In genomic region chr2:129613971-129614370, GRCm38 (mm10) we compare ENCODE assay signal across 20 mouse cellular contexts. TPM values are rescaled to one million over a fixed set of nuclear protein-coding genes. Genes with fewer than 3 reads are reported as not detected.
DNase-seq lines count a peak whose midpoint lies in the region; ATAC-seq and TF ChIP-seq lines count a peak whose summit lies in the region.
"Had no signal": no experiment of that assay in that cellular context is flagged by ENCODE, and none has a peak within 500 bp of the region (broad histone marks: within the 10 kb centered on the region; RNA-seq: fewer than 3 reads in every experiment).

No protein-coding gene starts in this region.

- H3K4me1 ChIP-seq in lung, embryonic 14.5 days (ENCODE audit: insufficient read depth) = no peaks in the 10 kb centered on the region
- H3K4me1 ChIP-seq in lung, embryonic 16.5 days (replicated peaks; ENCODE audit: control insufficient read depth, insufficient read depth, low read length) = no peaks in the 10 kb centered on the region
- no peaks in the 10 kb centered on the region for H3K4me1 ChIP-seq in midbrain, embryonic 11.5 days (ENCODE audit: control insufficient read depth, insufficient read depth, low read length)
- H3K4me1 ChIP-seq in midbrain, embryonic 10.5 days = no peaks in the 10 kb centered on the region
- H3K4me1 ChIP-seq: embryonic facial prominence, embryonic 10.5 days; embryonic facial prominence, embryonic 12.5 days; forebrain, embryonic 13.5 days; forebrain, embryonic 15.5 days had no signal

- TF ChIP-seq CTCF in lung, embryonic 14.5 days (IDR thresholded peaks at IDR 0.05; ENCODE audit: low read depth) = no peak

- WGBS in lung, embryonic 14.5 days = 48% methylated on average over 6 of the region's 6 CpGs
- WGBS in lung, embryonic 16.5 days = 60% methylated on average over 6 of the region's 6 CpGs
- WGBS in midbrain, embryonic 11.5 days = 90% methylated on average over 6 of the region's 6 CpGs
- WGBS in midbrain, embryonic 10.5 days = 90% methylated on average over 6 of the region's 6 CpGs

- no peak overlapping the region for H3K27ac ChIP-seq in lung, embryonic 14.5 days (ENCODE audit: low read depth)
- H3K27ac ChIP-seq in lung, embryonic 16.5 days (ENCODE audit: low read length) = no peak overlapping the region
- no peak overlapping the region for H3K27ac ChIP-seq in midbrain, embryonic 11.5 days (ENCODE audit: low read depth, low read length)
- no peak overlapping the region for H3K27ac ChIP-seq in midbrain, embryonic 10.5 days (replicated peaks)
- H3K27ac ChIP-seq: embryonic facial prominence, embryonic 10.5 days; embryonic facial prominence, embryonic 12.5 days; forebrain, embryonic 13.5 days; forebrain, embryonic 15.5 days had no signal

- peaks cover 15% of the 10 kb centered on the region; the same call in 1 of the 2 replicates for H3K36me3 ChIP-seq in lung, embryonic 14.5 days (ENCODE audit: insufficient read depth)
- H3K36me3 ChIP-seq in lung, embryonic 16.5 days (ENCODE audit: control insufficient read depth, insufficient read depth, low read length) = peaks cover 13% of the 10 kb centered on the region
- no peaks in the 10 kb centered on the region for H3K36me3 ChIP-seq in midbrain, embryonic 11.5 days (ENCODE audit: control insufficient read depth, insufficient read depth, low read length)
- peaks cover 44% of the 10 kb centered on the region for H3K36me3 ChIP-seq in midbrain, embryonic 10.5 days

- H3K9ac ChIP-seq in lung, embryonic 14.5 days = no peak overlapping the region
- H3K9ac ChIP-seq in lung, embryonic 16.5 days (ENCODE audit: low read length) = no peak overlapping the region
- H3K9ac ChIP-seq in midbrain, embryonic 11.5 days (ENCODE audit: low read length) = no peak overlapping the region
- H3K9ac ChIP-seq: embryonic facial prominence, embryonic 12.5 days; forebrain, embryonic 13.5 days; forebrain, embryonic 15.5 days had no signal

- H3K9me3 ChIP-seq in lung, embryonic 14.5 days (ENCODE audit: low read depth, low read length) = no peaks in the 10 kb centered on the region; the same call in 1 of the 2 replicates
- peaks cover 4% of the 10 kb centered on the region; the same call in 1 of the 2 replicates for H3K9me3 ChIP-seq in lung, embryonic 16.5 days (ENCODE audit: control insufficient read depth, low read length)
- H3K9me3 ChIP-seq in midbrain, embryonic 11.5 days (ENCODE audit: control insufficient read depth, low read length) = no peaks in the 10 kb centered on the region
- no peaks in the 10 kb centered on the region for H3K9me3 ChIP-seq in midbrain, embryonic 10.5 days (replicated peaks)
- H3K9me3 ChIP-seq: embryonic facial prominence, embryonic 10.5 days; embryonic facial prominence, embryonic 12.5 days; forebrain, embryonic 13.5 days; forebrain, embryonic 15.5 days had no signal

- H3K4me2 ChIP-seq in lung, embryonic 14.5 days = no peak overlapping the region
- no peak overlapping the region for H3K4me2 ChIP-seq in lung, embryonic 16.5 days (ENCODE audit: low read depth, low read length)
- H3K4me2 ChIP-seq in midbrain, embryonic 11.5 days = no peak overlapping the region
- H3K4me2 ChIP-seq: embryonic facial prominence, embryonic 12.5 days; forebrain, embryonic 13.5 days; forebrain, embryonic 15.5 days had no signal

- peak; percentile 71; the same call in 1 of the 2 replicates for ATAC-seq in lung, embryonic 14.5 days (ENCODE audit: insufficient read depth)
- ATAC-seq in lung, embryonic 16.5 days (ENCODE audit: low read depth) = peak; percentile 77
- no peak for ATAC-seq in midbrain, embryonic 11.5 days (ENCODE audit: low FRiP score)
- ATAC-seq: forebrain, embryonic 13.5 days; forebrain, embryonic 15.5 days had no signal

- no peaks in the 10 kb centered on the region for H3K27me3 ChIP-seq in lung, embryonic 14.5 days (ENCODE audit: insufficient read depth, low read length)
- no peaks in the 10 kb centered on the region for H3K27me3 ChIP-seq in lung, embryonic 16.5 days (ENCODE audit: control insufficient read depth, insufficient read depth, low read depth, low read length)
- no peaks in the 10 kb centered on the region for H3K27me3 ChIP-seq in midbrain, embryonic 11.5 days (ENCODE audit: control insufficient read depth, insufficient read depth, low read length)
- no peaks in the 10 kb centered on the region for H3K27me3 ChIP-seq in midbrain, embryonic 10.5 days (ENCODE audit: low read depth, poor library complexity, severe bottlenecking)
- H3K27me3 ChIP-seq: embryonic facial prominence, embryonic 12.5 days; forebrain, embryonic 13.5 days; forebrain, embryonic 15.5 days had no signal

- DNase-seq in lung, embryonic 14.5 days = peak; percentile 80
- no peak for DNase-seq in lung, postnatal 25 days (ENCODE audit: low spot score)
- no peak for DNase-seq in lung, postnatal 14 days
- DNase-seq in midbrain, embryonic 11.5 days (ENCODE audit: low spot score, missing footprints) = peak; percentile 64
- no peak for DNase-seq in midbrain, embryonic 10.5 days (ENCODE audit: low spot score)
- DNase-seq in lung, postnatal 36 days = peak; percentile 21
- no peak for DNase-seq in cerebellum, postnatal 10 days
- DNase-seq: adrenal gland, adult 2 months; adrenal gland, postnatal 10 days; adrenal gland, postnatal 25 days; cerebellum, adult 11 months; cerebellum, adult 18-20 months; cerebellum, adult 8-10 months; cerebellum, adult 9-11 months; cerebellum, postnatal 25 days had no signal

- H3K4me3 ChIP-seq in lung, embryonic 14.5 days (ENCODE audit: low read depth, low read length) = no peak overlapping the region
- H3K4me3 ChIP-seq in lung, embryonic 16.5 days (ENCODE audit: low read length) = no peak overlapping the region
- H3K4me3 ChIP-seq in midbrain, embryonic 11.5 days (ENCODE audit: low read depth, low read length) = no peak overlapping the region
- no peak overlapping the region for H3K4me3 ChIP-seq in midbrain, embryonic 10.5 days
- H3K4me3 ChIP-seq: embryonic facial prominence, embryonic 10.5 days; embryonic facial prominence, embryonic 12.5 days; forebrain, embryonic 13.5 days; forebrain, embryonic 15.5 days had no signal

RNA-seq across cellular contexts. Expression of gene Sirpa, which starts 21.3 kb away (rescaled TPM):
- polyA plus RNA-seq in lung, embryonic 14.5 days (2014; fragmentation: Nextera tagmentation; extraction: Ambion mirVana) = 25.0 and 26.5 TPM in 2 replicates
- polyA plus RNA-seq in lung, embryonic 16.5 days (2015; fragmentation: Nextera tagmentation; extraction: Ambion mirVana) = 20.3 and 20.5 TPM in 2 replicates
- polyA plus RNA-seq in midbrain, embryonic 11.5 days (2014; fragmentation: Nextera tagmentation; extraction: Ambion mirVana) = 16.0 and 17.9 TPM in 2 replicates
- 15.7 and 16.0 TPM in 2 replicates for polyA plus RNA-seq in midbrain, embryonic 10.5 days (2016; fragmentation: Nextera tagmentation; extraction: Ambion mirVana)

Comparison
In these comparisons a context has a peak if more than half of its experiments do, and no peak if none do; other contexts are left out.
1. DNase-seq: peak in lung, embryonic 14.5 days (single experiment), midbrain, embryonic 11.5 days (single experiment) and lung, postnatal 36 days (single experiment); none in lung, postnatal 25 days (single experiment), lung, postnatal 14 days (single experiment), midbrain, embryonic 10.5 days (single experiment) and cerebellum, postnatal 10 days (0 of 2).